Mouse (Mus musculus) erythroid progenitor cell, adult 5-6 weeks (primary cell): Measurements from ENCODE around the gene Rtraf. TPM values are rescaled to one million over a fixed set of nuclear protein-coding genes. Genes with fewer than 3 reads are reported as not detected.
"Not testable (repeated sequence)": the region's sequence is repeated elsewhere in the genome, so short reads cannot be mapped to it uniquely, and the experiment has no call there.

Experiments used
- ATAC-seq: replicated peaks from 2 replicates; pipeline ENCODE4 v1.8.0; 2016; ENCODE audit warnings: moderate number of reproducible peaks, mild to moderate bottlenecking, moderate TSS enrichment, inconsistent platforms; ENCODE audit not compliant: poor library complexity, low FRiP score, severe bottlenecking
- total RNA-seq, 2 experiments: library from RNA; stranded (forward) in 1 of 2; stranded (reverse) in 1 of 2; fragments of 150-400 nt in 1 of 2; fragments of 186-747, 209-891 nt in 1 of 2; gene quantifications; 2 replicates each; pipeline versions ENCODE4 v1.2.3 to v1.2.4; 2015 to 2017; ENCODE audit warnings: low replicate concordance in 2 of 2

Rtraf gene
- 53.2 and 58.7 TPM in 2 replicates for total RNA-seq (2015; ENCODE audit: low replicate concordance)
- 33.4 and 54.2 TPM in 2 replicates for total RNA-seq (2017; ENCODE audit: low replicate concordance)

DNA sequence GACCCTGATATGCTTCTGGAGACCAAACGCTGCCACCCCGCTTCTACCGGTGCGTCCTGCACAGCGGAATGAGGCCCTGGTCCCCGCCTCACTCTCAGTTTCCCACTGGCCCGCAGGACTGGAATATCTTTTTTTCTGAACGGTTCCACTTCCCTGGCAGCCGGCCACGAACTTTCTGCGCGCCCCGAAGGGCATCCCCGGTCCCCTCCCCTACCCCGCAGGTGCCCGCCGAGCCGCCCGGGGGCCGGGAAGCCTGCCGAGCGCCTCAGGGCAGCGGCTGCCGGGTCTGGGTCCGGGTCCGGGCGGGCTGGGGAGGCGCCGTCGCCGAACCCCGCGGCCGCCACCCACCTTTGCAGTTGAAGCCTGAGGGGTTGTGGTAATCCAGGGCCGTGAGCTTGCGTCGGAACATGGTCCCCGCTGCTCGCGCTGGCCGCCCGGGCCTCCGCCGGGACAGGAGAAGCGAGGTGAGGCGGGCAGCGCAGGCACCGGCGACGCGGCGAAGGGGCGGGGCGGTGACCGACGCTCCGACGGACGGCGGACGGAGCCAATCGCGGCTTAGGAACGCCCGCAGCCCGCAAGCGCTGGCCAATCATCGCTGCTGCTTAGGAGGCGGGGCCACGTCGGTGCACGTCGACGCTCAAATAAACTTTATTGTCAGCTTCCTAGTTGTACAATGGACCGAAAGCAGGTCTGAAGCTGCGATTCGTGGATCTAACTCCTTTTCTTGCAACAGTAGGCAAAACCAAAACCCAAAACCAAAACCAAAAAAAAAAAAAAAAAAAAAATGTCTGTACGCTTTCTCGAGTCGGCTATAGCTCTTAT, at the start of gene Rtraf:
TSS of gene Rtraf (minus strand) at position 504 of the 822 bp plus-strand sequence.
- peak; percentile 100 for ATAC-seq

DNA sequence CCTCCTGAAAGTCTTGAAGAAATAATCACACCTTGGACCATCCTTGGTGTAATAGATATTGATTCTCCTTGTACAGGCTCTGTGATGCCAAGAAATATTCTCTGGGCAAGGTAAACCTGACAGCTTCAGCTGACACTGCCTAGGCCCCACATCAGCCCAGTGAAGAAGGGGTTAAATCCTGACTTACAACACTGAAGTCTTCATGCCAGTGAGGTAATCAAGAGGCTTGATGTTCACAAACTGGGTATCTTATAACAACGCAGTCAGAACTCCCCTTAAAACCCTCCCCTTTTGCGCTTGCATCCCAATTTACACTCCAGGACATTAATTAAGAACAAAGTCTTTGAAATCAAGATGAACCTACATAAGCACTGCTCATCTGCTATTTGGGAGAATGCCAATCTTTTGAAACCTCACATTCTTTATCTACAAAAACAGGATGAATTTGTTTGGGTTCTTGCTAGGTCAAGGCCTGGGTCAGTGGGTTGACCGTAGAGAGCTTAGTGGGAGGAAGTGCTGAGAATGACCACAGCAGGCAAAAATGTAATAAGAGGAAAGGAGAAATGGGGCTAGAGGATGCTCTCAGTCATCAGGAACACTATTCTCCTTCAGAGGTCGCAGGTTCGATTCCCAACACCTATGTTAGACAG, 43.8 kb upstream of the Rtraf start:
- no peak for ATAC-seq

DNA sequence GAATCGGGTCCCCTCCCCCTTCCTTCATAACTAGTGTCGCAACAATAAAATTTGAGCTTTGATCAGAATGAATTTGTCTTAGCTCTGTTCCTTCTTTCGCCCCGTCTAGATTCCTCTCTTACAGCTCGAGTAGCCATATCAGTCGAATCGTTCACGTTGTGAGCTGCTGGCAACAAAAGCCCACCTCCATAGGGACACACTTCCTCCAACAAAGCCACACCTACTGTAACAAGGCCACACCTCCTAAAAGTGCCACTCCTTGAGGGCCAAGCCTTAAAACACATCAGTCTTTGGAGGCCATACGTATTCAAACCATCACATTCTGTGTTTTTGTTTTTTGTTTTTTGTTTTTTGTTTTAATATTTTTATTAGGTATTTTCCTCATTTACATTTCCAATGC, 41.5 kb upstream of the Rtraf start:
- not testable (repeated sequence) for ATAC-seq

DNA sequence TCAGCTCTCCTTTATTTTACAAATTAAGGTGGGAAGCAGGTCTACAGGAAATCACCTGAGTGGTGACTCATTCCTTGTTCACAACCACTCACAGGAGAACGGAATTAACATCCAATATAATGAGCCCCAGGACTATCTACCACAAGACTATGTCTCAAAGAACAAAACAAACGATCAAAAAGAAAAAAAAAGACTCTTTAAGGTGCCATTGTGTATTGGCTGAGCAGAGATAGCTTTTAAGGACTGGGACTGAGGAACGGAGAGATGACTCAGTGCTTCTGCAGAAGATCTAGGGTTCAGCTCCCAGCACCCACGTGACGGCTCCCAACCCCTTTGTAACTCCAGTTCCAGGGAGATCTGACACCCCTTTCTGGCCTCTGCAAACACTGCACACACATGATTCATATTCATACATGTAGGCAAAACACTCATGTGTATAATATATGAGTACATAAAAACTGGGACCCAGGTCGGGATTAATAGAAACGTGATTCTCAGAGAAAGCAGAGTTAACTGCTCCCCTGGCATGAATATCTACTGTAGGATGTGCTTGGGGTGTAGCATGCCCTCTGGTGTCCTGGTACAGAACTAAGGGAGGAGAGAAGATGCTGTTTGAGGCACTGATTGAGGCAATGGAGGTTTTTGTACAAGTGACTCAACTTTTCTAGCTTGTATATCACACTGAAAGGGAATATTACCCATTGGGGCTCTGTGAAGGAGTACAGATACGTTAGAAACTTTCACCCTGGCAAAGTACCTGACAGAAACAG, 37.9 kb upstream of the Rtraf start:
- ATAC-seq = no peak

DNA sequence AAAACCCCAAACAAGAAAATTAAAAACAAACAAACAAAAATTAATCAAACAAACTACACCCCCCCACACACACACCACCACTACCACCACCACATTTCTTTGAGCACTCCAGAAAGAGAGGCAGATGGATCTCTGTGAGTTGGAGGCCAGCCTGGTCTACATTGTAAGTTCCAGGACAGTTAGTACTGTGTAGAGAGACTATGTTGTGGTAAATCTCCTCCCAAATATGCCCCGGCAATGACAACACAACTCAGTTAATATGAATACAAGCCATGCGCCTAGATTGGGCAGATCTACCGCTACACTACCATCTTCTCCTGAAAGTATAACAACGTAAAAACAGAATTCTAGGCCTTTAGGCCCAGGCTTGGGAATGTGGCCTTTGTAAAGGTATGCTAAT, 36.7 kb upstream of the Rtraf start:
- no peak for ATAC-seq

DNA sequence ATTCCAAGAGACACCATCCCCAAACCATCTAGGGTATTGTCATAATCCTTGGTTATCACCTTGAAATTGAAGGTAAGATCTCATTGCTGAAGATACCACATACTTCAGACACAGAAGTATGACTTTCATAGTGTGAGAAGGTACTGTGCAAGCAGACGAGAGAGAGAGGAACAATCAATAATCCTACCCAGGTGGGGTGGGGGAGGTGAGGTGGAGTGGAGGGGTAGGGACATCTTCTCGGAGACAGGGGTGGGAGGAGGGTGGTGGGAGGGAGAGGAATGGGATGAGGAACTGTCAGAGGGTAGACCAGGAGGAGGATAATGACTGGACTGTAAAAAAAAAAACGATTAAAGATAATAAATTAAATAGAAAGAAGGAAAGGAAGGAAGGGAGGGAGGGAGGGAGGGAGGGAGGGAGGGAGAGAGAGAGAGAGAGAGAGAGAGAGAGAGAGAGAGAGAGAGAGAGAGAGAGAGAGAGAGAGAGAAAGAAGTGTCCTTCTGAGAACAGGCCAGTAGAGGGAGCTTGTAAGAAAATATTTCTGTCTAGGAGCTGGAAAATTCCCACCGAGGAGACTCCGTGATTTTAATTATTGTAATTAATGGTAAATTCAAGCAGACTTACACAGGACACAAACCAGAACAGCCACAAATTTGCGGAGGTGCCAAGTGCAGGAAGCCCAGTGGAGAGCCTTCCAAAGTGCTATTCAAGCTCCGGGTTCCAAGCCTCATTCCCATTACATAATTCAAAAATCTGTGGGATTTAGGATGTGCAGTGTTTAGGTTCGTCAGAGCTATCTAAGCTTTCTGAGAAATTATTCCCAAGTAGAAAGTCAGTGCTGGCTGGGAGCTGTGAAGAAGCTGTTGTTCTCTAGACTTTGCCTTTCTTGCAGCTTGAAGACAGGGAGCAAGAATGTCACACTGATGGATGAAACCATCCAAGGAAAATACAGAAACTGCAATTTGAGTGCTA, 35.5 kb upstream of the Rtraf start:
- ATAC-seq = no peak

DNA sequence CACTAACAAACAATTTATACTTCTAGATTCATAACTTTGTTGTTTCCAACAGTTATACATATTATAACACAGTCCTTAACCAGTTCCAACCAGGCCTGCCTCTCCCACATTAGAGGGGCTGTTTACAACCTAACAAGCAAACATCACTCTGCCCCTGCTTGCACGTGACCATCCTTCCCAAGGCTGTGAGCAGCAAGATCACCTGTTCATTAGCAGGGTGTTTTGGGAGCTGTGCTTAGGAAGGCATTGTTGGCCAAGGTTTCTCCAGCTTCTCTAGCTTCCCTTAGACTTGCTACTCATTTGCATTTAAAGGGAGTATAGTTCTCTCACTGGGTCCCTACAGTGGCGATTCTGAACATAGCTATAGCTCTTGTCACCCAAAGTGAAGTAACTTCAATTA, 34.7 kb upstream of the Rtraf start:
- ATAC-seq = no peak

DNA sequence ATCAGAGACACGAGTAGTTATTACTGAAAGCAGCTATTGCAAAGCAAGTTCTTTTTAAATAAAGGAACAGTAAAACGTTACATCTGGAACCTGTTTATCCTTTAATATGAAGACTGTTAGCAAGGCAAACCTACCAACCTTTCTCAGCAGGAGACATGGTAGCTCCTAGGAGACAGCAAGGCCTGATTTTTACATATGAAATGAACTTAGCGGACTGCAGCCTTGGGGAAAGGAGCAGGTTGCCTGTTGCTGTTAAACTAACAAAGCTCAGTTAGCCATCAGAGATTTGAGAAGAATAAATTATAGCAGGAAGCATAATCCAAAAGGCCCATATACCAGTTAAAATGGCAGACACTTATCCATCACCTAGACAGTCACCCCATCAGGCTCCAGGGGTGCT, 29.8 kb upstream of the Rtraf start:
- no peak for ATAC-seq

DNA sequence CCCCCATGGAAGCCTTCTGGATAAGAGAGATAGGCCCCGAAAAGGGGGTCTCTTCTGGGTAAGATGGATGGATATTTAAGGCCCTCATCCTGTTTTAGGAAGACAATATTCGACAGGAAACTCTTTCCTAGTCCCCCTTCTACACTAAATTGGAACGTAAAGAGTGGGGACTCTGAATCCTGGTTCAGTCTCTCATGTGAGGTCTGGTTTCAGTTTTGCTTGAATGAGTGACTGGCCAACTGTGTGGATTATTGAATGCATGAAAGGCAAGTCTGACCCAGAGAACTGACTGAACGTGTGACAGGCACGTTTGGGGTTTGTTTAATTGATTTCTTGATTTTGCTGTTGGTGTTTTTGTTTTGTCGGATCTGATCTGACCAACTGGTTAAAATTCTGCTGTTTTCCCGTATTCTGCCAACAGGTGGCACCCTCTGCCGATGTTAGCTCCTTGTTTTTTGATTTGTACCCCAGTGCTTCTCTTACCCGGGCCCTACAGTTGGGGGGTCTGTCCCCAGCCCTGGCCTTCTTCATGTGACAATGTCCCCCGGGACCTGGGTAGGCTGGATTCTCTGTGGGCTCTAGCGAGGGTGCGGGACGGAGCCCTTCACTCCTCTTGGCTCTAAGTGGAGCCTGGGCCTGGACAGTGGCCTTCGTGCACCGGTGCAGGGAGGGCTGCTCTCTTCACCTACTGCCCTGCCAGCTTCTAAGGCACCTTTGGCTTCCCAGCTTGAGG, 16.1 kb upstream of the Rtraf start:
- ATAC-seq = peak; percentile 61; the same call in 1 of the 2 replicates

DNA sequence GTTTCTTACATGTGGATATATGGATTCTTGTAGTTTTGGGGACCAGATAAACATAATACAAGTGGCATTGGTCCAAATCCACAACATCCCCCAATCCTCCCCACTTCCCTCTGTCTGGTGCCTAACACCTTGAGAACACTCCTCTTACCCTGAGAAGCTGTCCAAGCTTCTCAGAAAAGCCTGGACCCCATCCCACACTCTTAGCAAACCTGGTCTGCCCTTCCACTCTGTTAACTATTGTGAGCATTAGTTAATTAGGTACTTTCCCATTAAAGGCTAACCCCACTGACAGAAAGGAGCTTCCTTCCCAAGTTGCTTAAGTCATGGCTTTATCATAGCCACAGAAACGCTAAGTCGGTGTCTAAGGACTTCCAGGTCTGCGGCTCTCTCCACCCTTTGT, 12.7 kb upstream of the Rtraf start:
- no peak for ATAC-seq

DNA sequence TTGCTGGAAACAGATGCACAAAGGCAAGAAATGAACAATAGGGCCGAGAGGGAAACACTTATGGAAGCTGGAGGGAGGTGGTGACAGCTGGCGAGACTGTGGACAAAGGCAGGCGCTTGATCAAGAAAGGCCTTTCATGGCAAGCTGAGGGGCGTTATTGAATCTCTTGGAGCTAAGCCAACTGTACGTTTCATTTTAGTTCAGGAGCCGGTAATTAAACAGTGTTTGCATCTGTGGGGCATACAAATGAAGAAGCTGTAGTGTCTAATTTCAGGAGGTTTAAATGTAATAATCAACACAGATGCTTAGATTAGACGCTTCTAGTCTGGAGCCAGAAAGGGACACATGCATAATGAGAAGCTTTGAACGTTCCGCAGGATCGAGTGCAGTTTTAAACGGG, 1.9 kb upstream of the Rtraf start:
- no peak for ATAC-seq

DNA sequence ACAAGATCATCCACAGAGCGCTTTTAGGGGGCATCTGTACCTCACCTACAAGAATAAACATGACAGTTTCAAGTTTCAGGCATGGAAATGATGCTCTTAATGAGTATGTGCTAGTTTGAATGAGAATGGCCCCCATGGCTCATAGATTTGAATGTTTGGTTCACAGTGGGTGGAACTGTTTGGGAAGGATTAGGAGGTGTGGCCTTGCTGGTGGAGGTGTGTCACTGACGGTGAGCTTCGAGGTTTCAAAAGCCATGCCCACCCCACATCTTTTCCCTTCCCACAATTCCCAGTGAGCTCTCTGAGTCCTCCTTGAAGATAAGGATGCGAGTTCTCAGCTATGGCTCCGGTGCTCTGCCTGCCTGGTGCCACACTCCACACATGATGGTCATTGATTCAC, 1.9 kb downstream of the Rtraf start:
- ATAC-seq = no peak

DNA sequence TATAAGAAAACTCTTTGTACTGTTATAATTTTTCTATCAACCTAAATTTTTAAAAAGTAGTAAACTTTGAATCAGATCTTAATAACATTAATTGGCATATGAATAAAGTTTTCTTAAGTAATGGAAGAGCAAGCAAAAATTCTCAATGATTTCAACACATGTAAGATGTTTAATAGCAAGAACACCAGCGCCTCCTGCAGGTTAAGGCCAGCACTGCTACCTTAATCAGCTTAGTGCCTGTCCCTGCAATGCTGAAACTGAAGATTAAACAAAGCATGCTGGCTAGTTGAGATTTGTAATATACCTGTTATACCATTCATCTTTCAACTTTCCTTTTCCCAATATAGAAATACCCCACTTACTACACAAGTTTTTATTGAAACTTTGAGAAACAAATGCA, 5.7 kb downstream of the Rtraf start:
- 0 out of 2 replicates have a peak, but pooled peaks have one; percentile 57 for ATAC-seq

DNA sequence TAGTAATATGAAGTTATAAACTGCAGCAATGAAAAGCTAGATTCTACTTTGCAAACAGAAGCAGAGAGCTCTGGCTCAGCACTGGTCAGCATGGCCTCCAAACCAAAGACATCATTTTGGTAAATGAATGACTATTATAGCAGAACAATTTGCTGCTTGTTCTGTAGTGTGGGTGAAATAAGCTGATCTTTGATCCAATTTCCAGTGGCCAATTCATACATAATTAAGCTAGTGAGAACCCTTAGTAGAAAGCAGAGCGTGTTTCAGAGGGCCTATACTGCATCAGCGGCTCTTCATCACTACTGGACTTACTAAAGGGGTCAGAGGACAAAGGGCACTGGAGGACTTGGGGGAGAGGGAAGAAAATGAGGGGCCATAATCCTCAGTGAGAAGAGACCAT, 10.6 kb downstream of the Rtraf start:
- ATAC-seq = no peak

DNA sequence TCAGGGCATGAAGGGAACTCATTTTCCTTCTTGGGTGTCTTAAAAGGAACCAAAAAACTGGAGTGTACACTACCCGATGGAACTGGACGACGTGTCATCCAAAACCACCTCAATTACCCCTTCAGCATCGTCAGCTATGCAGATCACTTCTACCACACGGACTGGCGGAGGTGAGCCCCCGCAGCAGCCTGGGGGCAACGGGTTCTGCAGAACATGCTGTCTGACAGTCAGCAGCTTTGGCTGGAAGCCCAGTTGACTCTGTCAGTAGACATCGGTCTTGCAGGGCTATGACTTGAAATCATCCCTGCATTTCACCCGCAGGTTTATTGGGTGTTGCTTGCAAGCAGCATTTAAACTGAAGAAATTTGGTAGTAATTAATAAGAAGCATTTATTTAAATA, 13.7 kb downstream of the Rtraf start:
- ATAC-seq = no peak

DNA sequence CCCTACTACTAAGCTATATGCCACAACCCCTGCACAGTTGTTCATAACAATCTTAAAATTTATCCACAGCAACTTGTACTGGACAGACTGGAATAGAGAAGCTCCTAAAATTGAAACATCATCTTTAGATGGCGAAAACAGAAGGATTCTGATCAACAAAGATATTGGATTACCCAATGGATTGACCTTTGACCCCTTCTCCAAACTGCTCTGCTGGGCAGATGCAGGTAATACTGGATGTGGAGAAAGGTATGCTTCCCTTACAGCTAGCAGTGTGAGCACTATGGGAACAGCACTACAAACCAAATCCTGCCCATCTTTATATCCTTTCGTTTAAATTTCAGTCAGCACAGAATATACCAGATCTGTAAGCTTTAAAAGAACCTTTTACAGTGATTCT, 15.8 kb downstream of the Rtraf start:
- no peak for ATAC-seq

DNA sequence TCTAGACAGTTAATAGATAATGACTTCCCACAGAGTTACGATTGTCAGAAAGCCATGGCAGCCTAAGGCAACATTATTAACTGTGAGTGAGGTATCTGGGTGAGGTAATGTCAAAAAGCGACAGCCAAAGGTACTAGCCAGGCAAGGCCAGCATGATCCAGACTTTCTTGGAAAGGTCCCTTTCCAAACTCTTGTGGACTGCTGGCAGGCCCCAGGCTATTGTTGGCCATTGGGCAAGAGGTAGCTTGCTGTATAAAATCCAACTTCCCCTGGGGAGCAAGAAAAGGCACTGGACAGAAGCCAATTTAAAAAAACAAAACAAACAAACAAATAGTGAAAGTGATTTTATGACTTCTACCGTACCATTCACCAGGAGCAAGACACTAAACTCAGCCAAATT, 16.3 kb downstream of the Rtraf start:
- ATAC-seq = no peak

DNA sequence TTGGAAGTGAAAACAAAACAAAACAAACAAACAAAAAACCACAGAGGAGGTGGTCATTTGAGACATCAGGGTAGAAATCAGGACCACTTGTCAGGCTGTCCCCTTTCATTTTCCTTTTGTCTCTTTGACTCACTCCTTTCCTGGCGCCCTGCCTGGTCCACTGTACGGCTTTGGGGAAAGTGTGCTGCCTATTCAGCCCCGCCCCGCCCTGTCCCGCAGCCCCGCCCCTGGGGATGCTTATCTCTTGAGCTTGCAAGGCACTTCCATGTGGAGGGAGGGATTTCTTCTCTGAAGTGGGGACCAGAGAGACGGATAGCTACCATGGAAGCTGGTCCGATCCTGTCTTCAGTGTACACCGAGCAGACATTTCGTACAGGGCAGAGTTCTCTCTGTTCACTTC, 20.0 kb downstream of the Rtraf start:
- ATAC-seq = no peak

DNA sequence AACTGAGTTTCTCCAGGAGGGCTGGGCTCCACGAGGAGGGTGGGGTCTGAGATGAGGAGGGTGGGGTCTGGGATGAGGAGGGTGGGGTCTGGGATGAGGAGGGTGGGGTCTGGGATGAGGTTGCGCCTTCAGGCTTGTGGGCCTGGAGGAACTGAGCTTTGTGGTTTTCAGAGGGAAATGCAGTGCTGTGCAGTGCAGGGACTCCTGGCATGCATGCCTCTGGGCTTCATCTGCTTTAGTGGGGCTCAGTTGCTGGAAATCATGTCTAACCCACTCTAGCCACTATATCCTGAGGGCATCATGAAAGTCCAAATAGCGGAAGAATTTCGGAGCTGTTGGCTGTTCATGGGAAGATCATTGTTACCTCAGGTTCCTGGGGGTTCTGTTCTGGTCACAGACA, 20.4 kb downstream of the Rtraf start:
- ATAC-seq = 0 out of 2 replicates have a peak, but pooled peaks have one; percentile 14
